Mouse (Mus musculus): Measurements from ENCODE around the gene Phf21a. TPM values are rescaled to one million over a fixed set of nuclear protein-coding genes. Genes with fewer than 3 reads are reported as not detected.
"Not testable (repeated sequence)": the region's sequence is repeated elsewhere in the genome, so short reads cannot be mapped to it uniquely, and the experiment has no call there.

Phf21a gene
- polyA plus RNA-seq, 1 experiment from 2014 or later = 29.9 TPM

DNA sequence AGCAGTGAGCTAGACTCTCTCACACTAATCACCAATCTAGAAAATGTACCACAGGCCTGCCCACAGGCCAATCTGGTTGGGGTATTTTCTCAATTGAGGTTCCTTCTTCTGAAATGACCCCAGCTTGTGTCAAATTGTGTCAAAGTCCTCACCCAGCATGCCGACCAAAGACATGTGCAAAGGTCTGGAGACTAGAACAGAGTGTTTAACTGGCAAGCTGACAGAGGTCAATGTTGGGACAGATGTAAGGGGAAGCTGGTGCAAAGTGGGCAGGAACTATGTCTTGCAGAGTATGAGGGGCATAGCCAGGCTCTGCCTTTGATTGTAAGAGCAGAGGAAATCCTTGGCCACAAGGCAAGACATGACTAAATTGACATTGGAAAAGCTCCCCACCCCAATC lies 7.2 kb upstream of the Phf21a start:
- H3K9ac ChIP-seq = no peak overlapping the region
- H3K4me3 ChIP-seq = no peak overlapping the region
- WGBS = 48% methylated on average over 1 of the region's 1 CpGs
- H3K36me3 ChIP-seq = no peaks in the 10 kb centered on the region
- H3K4me1 ChIP-seq = no peaks in the 10 kb centered on the region
- H3K27me3 ChIP-seq = no peaks in the 10 kb centered on the region
- ATAC-seq (ENCODE audit: borderline replicate concordance, extremely low read depth, low FRiP score, low TSS enrichment) = no peak
- H3K27ac ChIP-seq = no peak overlapping the region
- H3K9me3 ChIP-seq = no peaks in the 10 kb centered on the region
- H3K4me2 ChIP-seq = no peak overlapping the region

DNA sequence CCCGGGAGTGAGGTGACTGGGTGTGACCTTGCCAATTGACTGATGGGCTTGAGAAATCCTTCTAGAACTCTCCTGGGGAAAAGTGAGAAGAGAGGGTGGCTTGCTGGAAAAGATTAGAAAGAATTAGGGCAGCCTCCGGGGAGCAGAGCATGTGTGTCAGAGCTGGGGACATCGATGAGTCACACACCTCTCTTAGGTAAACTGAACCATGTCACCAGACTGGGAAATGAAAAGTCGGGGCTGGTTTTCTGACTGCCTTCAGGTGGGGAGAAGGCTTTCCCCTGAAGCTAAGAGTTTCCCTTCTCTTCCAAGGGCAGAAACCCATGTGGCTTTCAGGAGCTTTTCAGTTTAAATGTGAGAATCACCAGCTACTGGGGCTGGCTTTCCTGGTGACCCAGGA lies 5.9 kb upstream of the Phf21a start:
- Histone ChIP-seq H3K4me1 (no peaks in the 10 kb centered on the region), H3K27me3 (no peaks in the 10 kb centered on the region), H3K4me2 (no peak overlapping the region), H3K27ac (no peak overlapping the region), H3K9ac (no peak overlapping the region), H3K9me3 (no peaks in the 10 kb centered on the region), H3K36me3 (no peaks in the 10 kb centered on the region), H3K4me3 (no peak overlapping the region)
- WGBS = 53% methylated on average over 4 of the region's 4 CpGs
- ATAC-seq (ENCODE audit: borderline replicate concordance, extremely low read depth, low FRiP score, low TSS enrichment) = no peak

DNA sequence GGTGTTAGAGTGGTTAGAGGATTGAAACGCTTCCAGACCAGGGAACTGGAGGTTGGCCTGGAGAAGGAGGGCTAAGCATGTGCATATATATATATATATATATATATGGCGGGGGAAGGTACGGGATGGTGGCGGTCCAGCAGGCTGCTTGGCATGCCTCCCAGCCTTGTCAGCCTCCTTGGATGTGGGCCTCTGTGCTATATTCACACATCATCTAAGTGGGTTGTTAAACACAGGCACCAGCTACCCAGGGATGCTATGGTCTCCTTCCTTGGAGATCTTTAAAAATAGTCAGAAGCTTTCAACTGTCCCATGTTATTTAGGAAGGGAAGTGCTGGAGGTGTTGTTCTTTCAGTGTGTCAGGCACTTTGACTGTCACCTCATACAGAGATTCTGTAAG lies 3.1 kb upstream of the Phf21a start:
- no peak overlapping the region for H3K27ac ChIP-seq
- no peak overlapping the region for H3K9ac ChIP-seq
- H3K27me3 ChIP-seq = no peaks in the 10 kb centered on the region
- no peak overlapping the region for H3K4me2 ChIP-seq
- H3K4me3 ChIP-seq = no peak overlapping the region
- H3K9me3 ChIP-seq = no peaks in the 10 kb centered on the region
- H3K36me3 ChIP-seq = no peaks in the 10 kb centered on the region
- no peak for ATAC-seq (ENCODE audit: borderline replicate concordance, extremely low read depth, low FRiP score, low TSS enrichment)
- H3K4me1 ChIP-seq = no peaks in the 10 kb centered on the region
- 33% methylated on average over 4 of the region's 4 CpGs for WGBS

DNA sequence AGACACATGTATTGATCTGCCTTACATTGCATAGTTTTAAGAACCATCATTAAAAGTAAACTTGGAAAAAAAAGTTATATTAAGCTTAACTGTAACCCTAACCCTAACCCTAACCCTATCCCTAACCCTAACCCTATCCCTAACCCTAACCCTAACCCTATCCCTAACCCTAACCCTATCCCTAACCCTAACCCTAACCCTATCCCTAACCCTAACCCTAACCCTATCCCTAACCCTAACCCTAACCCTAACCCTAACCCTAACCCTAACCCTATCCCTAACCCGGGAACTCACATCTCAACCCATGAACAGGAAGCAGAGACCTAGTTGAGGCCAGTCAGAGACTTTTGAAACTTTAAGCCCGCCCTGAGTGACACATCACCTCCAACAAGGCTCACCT lies 586 bp downstream of the Phf21a start:
- not testable (repeated sequence) for ATAC-seq (ENCODE audit: borderline replicate concordance, extremely low read depth, low FRiP score, low TSS enrichment); H3K4me3 ChIP-seq
- 85% methylated on average over 2 of the region's 2 CpGs for WGBS

DNA sequence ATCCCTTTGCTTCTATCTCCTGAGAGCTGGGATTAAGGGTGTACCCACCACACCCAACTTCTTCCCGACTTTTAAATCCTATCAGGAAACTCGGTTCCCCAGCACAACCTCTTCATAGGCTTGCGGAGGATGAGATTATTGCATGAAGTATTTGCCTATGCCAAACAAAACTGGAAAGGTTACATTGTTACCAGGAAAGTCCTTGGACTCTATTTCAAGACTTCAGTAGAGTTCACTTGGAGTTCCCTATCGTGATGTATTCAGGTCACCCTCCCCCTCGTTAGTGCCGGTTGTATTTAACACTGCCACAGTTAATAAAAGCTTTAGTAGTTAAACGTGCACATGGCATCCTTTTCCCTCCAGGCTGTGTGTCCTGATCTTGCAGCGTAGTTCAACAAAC lies 1.2 kb downstream of the Phf21a start:
- Histone ChIP-seq H3K4me3 (no peak overlapping the region), H3K36me3 (no peaks in the 10 kb centered on the region), H3K9me3 (no peaks in the 10 kb centered on the region), H3K4me1 (no peaks in the 10 kb centered on the region), H3K27me3 (no peaks in the 10 kb centered on the region), H3K4me2 (no peak overlapping the region), H3K27ac (no peak overlapping the region), H3K9ac (no peak overlapping the region)
- ATAC-seq (ENCODE audit: borderline replicate concordance, extremely low read depth, low FRiP score, low TSS enrichment) = peak; percentile 52; the same call in 1 of the 2 replicates
- WGBS = 42% methylated on average over 8 of the region's 8 CpGs

More for the DNA sequence above, 586 bp downstream of the Phf21a start:
- H3K36me3 ChIP-seq, H3K27me3 ChIP-seq, H3K9ac ChIP-seq, H3K4me1 ChIP-seq, H3K4me2 ChIP-seq, H3K9me3 ChIP-seq, H3K27ac ChIP-seq: not testable (repeated sequence)

DNA sequence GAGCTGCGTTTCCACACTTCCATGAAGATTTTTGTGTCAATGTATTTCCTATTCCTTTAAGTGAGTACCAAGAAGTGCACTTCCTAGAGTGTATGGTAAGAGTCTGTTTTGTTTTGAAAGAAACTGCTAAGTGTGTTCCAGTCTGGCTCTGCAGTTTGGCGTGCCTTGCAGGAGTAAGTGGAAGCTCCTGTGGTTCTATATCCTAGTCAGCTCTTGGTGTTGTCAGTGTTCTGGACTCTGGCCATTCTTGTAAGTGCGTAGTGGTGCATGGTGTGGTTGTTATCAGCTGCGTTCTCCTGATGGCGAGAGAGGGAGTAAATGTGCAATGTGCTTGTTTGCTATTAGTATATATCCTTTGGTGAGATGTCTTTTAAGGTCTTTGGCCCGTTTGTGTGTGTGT lies 7.9 kb downstream of the Phf21a start:
- no peak; the same call in 1 of the 2 replicates for ATAC-seq (ENCODE audit: borderline replicate concordance, extremely low read depth, low FRiP score, low TSS enrichment)
- Histone ChIP-seq H3K4me1 (no peaks in the 10 kb centered on the region), H3K36me3 (no peaks in the 10 kb centered on the region), H3K4me2 (no peak overlapping the region), H3K27me3 (no peaks in the 10 kb centered on the region), H3K9me3 (no peaks in the 10 kb centered on the region), H3K27ac (no peak overlapping the region), H3K9ac (no peak overlapping the region), H3K4me3 (no peak overlapping the region)
- WGBS = 59% methylated on average over 6 of the region's 6 CpGs

DNA sequence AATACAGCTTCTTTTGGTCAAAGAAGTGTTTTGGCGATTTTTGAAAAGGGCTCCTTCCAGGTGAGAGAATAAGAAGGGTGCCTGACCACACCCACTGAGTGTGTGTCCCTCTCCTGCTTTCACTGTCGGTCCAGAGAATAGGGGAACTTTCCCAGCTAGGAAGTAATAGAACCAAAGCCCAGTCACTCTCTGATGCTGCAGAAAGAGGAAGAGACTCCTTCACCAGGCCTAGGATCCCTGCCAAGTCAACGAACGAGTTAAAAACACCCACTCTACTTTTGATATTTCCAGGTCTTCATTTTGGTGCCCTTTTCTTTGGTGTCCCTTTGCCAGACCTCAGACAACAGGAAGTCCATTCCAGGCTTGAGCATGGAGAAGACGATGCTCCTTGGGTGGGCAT lies 31.6 kb downstream of the Phf21a start:
- Histone ChIP-seq H3K4me2 (no peak overlapping the region), H3K9ac (no peak overlapping the region), H3K36me3 (no peaks in the 10 kb centered on the region), H3K27ac (no peak overlapping the region), H3K4me1 (no peaks in the 10 kb centered on the region), H3K9me3 (no peaks in the 10 kb centered on the region), H3K4me3 (no peak overlapping the region), H3K27me3 (no peaks in the 10 kb centered on the region)
- 58% methylated on average over 5 of the region's 5 CpGs for WGBS
- no peak for ATAC-seq (ENCODE audit: borderline replicate concordance, extremely low read depth, low FRiP score, low TSS enrichment)

DNA sequence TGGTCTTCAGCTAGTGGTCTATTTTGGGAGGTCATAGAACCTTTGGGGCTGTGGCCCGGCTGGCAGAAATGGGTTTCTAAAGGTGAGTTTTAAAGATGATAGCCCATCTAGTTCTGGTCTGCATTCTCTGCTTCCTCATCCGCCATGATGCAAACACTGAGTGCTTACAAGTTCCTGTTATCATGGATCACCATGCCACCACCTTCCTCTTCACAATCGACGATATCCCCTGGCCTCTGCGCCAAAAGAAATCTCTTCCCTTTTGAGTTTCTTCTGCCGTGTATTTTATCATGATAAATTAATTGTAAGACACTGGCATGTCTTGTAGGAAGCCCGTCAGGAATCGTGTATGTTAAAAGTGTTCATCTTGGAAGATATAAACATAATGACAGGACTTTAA lies 32.4 kb downstream of the Phf21a start:
- Histone ChIP-seq H3K27me3 (no peaks in the 10 kb centered on the region), H3K27ac (no peak overlapping the region), H3K9me3 (no peaks in the 10 kb centered on the region), H3K9ac (no peak overlapping the region), H3K4me1 (no peaks in the 10 kb centered on the region), H3K4me3 (no peak overlapping the region), H3K4me2 (no peak overlapping the region), H3K36me3 (no peaks in the 10 kb centered on the region)
- no peak for ATAC-seq (ENCODE audit: borderline replicate concordance, extremely low read depth, low FRiP score, low TSS enrichment)
- 53% methylated on average over 8 of the region's 8 CpGs for WGBS

DNA sequence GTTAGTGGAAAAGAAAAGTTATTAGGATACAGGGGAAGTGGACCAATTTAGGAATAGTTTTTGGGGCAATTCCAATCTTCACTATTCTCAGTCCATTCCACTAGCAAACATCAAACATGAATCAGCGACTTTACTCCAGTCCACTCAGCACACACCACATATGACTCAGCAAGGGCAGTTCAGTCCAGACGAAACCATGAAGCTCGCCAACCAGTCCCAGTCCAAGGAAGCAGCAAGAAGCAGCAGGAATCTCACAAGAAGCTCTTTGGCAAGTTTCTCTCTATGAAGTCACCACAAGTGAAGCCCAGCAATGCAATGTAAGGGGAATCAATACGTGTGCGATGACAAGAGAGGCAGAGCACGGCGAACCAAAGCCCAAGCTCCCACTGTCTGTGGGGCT lies 37.2 kb downstream of the Phf21a start:
- H3K4me2 ChIP-seq = no peak overlapping the region
- H3K4me3 ChIP-seq = no peak overlapping the region
- H3K27ac ChIP-seq = no peak overlapping the region
- no peaks in the 10 kb centered on the region for H3K36me3 ChIP-seq
- H3K27me3 ChIP-seq = no peaks in the 10 kb centered on the region
- H3K9ac ChIP-seq = no peak overlapping the region
- H3K9me3 ChIP-seq = no peaks in the 10 kb centered on the region
- H3K4me1 ChIP-seq = no peaks in the 10 kb centered on the region
- WGBS = 84% methylated on average over 7 of the region's 7 CpGs
- no peak for ATAC-seq (ENCODE audit: borderline replicate concordance, extremely low read depth, low FRiP score, low TSS enrichment)

DNA sequence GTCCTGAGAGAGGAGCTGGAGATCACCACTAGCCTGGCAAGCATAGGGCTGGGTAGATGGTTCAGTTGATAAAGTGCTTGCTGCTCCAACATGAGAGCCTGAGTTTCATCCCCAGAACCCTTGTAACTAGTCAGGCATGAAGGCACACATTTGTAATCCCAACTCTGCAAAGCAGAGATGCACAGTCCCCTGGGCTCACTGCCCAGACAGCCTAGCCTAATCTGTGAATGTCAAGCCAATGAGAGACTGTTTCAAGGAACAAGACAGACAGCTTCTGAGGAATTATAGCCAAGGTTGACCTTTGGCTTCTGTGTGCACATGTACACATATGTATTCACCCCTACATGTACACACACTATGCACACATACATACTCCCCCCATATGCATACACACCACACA lies 45.8 kb downstream of the Phf21a start:
- no peak overlapping the region for H3K4me3 ChIP-seq
- peaks cover 16% of the 10 kb centered on the region; the same call in 1 of the 2 replicates for H3K4me1 ChIP-seq
- no peak overlapping the region for H3K9ac ChIP-seq
- no peak overlapping the region for H3K27ac ChIP-seq
- no peak; the same call in 1 of the 2 replicates for ATAC-seq (ENCODE audit: borderline replicate concordance, extremely low read depth, low FRiP score, low TSS enrichment)
- H3K4me2 ChIP-seq = no peak overlapping the region
- no peaks in the 10 kb centered on the region for H3K9me3 ChIP-seq
- H3K27me3 ChIP-seq = no peaks in the 10 kb centered on the region
- no peaks in the 10 kb centered on the region for H3K36me3 ChIP-seq

DNA sequence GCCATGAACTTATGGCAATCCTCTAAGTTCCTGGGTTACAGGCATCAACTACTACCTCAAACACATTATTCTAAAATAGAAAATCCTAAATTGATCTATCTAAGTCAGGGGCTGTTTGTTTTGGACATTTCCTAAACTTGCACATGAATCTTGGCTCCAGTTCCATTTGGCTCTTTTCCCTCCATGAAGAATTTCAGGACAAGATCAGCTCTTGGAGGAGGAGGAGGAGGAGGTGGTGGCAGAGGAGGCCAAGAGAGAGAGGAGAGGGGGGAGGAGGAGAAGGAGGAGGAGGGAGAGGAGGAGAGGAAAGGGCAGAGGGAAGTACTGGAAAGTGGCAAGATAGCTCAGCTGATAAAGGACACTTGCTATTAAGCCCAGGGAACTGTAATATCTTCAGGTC lies 46.4 kb downstream of the Phf21a start:
- peak; percentile 23; the same call in 1 of the 2 replicates for ATAC-seq (ENCODE audit: borderline replicate concordance, extremely low read depth, low FRiP score, low TSS enrichment)
- H3K27ac ChIP-seq = no peak overlapping the region
- no peaks in the 10 kb centered on the region for H3K36me3 ChIP-seq
- H3K4me1 ChIP-seq = peaks cover 16% of the 10 kb centered on the region; the same call in 1 of the 2 replicates
- no peaks in the 10 kb centered on the region for H3K27me3 ChIP-seq
- H3K4me3 ChIP-seq = no peak overlapping the region
- no peaks in the 10 kb centered on the region for H3K9me3 ChIP-seq
- H3K9ac ChIP-seq = no peak overlapping the region
- H3K4me2 ChIP-seq = no peak overlapping the region

DNA sequence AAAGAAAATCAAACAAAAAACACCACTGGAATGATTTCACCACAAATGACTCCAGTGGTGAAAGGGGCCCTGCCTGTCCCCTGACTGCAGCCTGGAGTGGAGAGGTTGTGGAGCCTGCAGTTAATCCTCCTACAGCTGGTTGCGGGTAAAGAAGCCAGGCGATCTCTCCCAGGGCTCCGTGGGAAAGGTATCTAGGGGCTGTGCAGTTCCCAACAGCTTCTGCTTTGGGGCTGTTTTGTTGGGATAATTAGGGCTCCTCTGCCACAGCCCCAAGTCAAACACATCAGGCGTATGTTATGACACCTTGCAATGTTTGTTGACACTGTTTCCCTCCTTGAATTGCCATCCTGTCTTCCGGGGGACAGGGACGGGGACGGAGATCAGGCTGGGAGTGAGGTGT lies 47.5 kb downstream of the Phf21a start:
- WGBS = 16% methylated on average over 7 of the region's 7 CpGs
- ATAC-seq (ENCODE audit: borderline replicate concordance, extremely low read depth, low FRiP score, low TSS enrichment) = no peak
- Histone ChIP-seq H3K4me3 (no peak overlapping the region; the same call in 1 of the 2 replicates), H3K27me3 (no peaks in the 10 kb centered on the region), H3K27ac (no peak overlapping the region), H3K36me3 (no peaks in the 10 kb centered on the region), H3K9me3 (no peaks in the 10 kb centered on the region), H3K4me1 (peaks cover 16% of the 10 kb centered on the region; the same call in 1 of the 2 replicates), H3K4me2 (peak overlapping the region; percentile 52), H3K9ac (no peak overlapping the region)

DNA sequence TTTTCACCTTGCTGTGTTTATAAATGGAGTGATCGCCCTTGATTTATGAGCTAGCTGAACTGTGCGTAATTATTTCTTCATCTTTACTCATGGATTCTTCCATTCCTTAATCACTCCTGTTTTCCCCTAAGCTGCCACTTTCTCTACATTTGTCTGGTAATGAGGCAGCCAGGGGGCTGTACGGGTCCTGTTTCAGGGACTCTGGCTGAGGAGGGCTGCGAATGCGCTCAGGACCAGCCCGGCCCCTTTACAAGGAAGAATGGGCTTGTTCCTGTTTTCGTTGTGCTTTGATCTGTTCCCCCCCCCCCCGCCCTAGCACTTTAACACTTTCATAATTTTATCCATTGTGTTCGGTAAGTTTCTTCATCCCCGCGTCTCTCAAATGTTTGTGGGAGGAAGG lies 48.2 kb downstream of the Phf21a start:
- Histone ChIP-seq H3K9me3 (no peaks in the 10 kb centered on the region), H3K4me2 (peak overlapping the region; percentile 52), H3K4me1 (peaks cover 15% of the 10 kb centered on the region; the same call in 1 of the 2 replicates), H3K27ac (no peak overlapping the region), H3K27me3 (no peaks in the 10 kb centered on the region), H3K4me3 (peak overlapping the region; percentile 27), H3K36me3 (no peaks in the 10 kb centered on the region), H3K9ac (no peak overlapping the region)
- no peak for ATAC-seq (ENCODE audit: borderline replicate concordance, extremely low read depth, low FRiP score, low TSS enrichment)
- 4% methylated on average over 11 of the region's 11 CpGs for WGBS

Data from lung, embryonic 15.5 days (tissue).